Mouse (Mus musculus): Measurements from ENCODE around the gene Rabif.

- TF ChIP-seq POLR2A (IDR thresholded peaks at IDR 0.05; ENCODE audit: low read depth, low read length) (no peak), CHD1 (IDR thresholded peaks at IDR 0.05; ENCODE audit: low read depth, low read length) (no peak), CHD2 (IDR thresholded peaks at IDR 0.05; ENCODE audit: low read length) (no peak), BHLHE40 (IDR thresholded peaks at IDR 0.05; ENCODE audit: low read depth, low read length) (no peak)
Observed at GRCm38 (mm10) chr1:134522325-134522724, 27.9 kb downstream of the Rabif start.
